Mouse (Mus musculus) kidney, embryonic 14.5 days (tissue): Measurements from ENCODE around the gene Tle3. TPM values are rescaled to one million over a fixed set of nuclear protein-coding genes. Genes with fewer than 3 reads are reported as not detected.

ENCODE experiments used
- ATAC-seq: fragments of 200-750 bp; cut with Nextera tagmentation; 2 replicates; pipeline ENCODE4 v1.8.0; 2017; ENCODE audit warnings: moderate number of reproducible peaks, mild to moderate bottlenecking, moderate TSS enrichment, moderate library complexity; ENCODE audit not compliant: low FRiP score, low TSS enrichment
- H3K27ac ChIP-seq: fragments of 300-500 bp; sonication (generic); 2 replicates; pipeline ENCODE4 v1.5.1; 2014; ENCODE audit warnings: low read depth, mild to moderate bottlenecking, low read length, moderate library complexity, mixed read lengths
- H3K27me3 ChIP-seq: fragments of 300-500 bp; sonication (generic); 2 replicates; pipeline ENCODE4 v1.6.1; 2014; ENCODE audit warnings: mild to moderate bottlenecking, low read length; ENCODE audit not compliant: control insufficient read depth, insufficient read depth
- H3K36me3 ChIP-seq: fragments of 300-500 bp; sonication (generic); 2 replicates; pipeline ENCODE4 v1.6.1; 2014; ENCODE audit warnings: low read length, mixed read lengths; ENCODE audit not compliant: control insufficient read depth, insufficient read depth
- H3K4me1 ChIP-seq: fragments of 300-500 bp; sonication (generic); 2 replicates; pipeline ENCODE4 v1.6.1; 2014; ENCODE audit warnings: low read length, mixed read lengths; ENCODE audit not compliant: control insufficient read depth, insufficient read depth
- H3K4me2 ChIP-seq: fragments of 300-500 bp; sonication (generic); replicated peaks from 2 replicates; pipeline ENCODE4 v1.6.1; 2014; ENCODE audit warnings: low read depth, mild to moderate bottlenecking, low read length
- H3K4me3 ChIP-seq: fragments of 300-500 bp; sonication (generic); 2 replicates; pipeline ENCODE4 v1.5.1; 2014; ENCODE audit warnings: mild to moderate bottlenecking, low read length
- H3K9ac ChIP-seq: fragments of 300-500 bp; sonication (generic); 2 replicates; pipeline ENCODE4 v1.6.1; 2014; ENCODE audit warnings: low read depth, mild to moderate bottlenecking, low read length, moderate library complexity
- H3K9me3 ChIP-seq: fragments of 300-500 bp; sonication (generic); 2 replicates; pipeline ENCODE4 v1.6.1; 2016; ENCODE audit warnings: low read length; ENCODE audit not compliant: control insufficient read depth
- WGBS: fragments of 180-500 bp; shearing (Covaris S2); extraction: QIAGEN DNeasy Blood & Tissue Kit; methylation state at CpG from one replicate; pipeline ENCODE4 v1.1.7; 2014; 5-methylcytosine and 5-hydroxymethylcytosine counted together
- polyA plus RNA-seq: library from polyadenylated mRNA; unstranded; fragments of >200 nt; fragmentation: Nextera tagmentation; extraction: Ambion mirVana; gene quantifications from 2 replicates; pipeline ENCODE4 v1.2.1, GENCODE M21; 2014

Tle3 gene
- polyA plus RNA-seq, 1 experiment from 2014 or later = 33.7 TPM

- H3K27ac ChIP-seq = no peak overlapping the region
- H3K4me1 ChIP-seq = no peaks in the 10 kb centered on the region
- no peak overlapping the region for H3K4me3 ChIP-seq
- H3K9me3 ChIP-seq = no peaks in the 10 kb centered on the region
- no peaks in the 10 kb centered on the region for H3K27me3 ChIP-seq
- H3K9ac ChIP-seq = no peak overlapping the region
- no peak overlapping the region for H3K4me2 ChIP-seq
- no peaks in the 10 kb centered on the region for H3K36me3 ChIP-seq
- no peak for ATAC-seq
- whole genome bisulfite sequencing = 29% methylated on average over 1 of the region's 1 CpGs
These were observed 79.9 kb downstream of the Tle3 start for GRCm38 (mm10) chr9:61452081-61452480.

GRCm38 (mm10) chr9:61455861-61456261, 83.7 kb downstream of the Tle3 start:
- Histone ChIP-seq H3K4me2 (no peak overlapping the region), H3K9ac (no peak overlapping the region), H3K27ac (no peak overlapping the region), H3K27me3 (0 out of 2 replicates have a peak, but pooled peaks cover 6% of the 10 kb centered on the region), H3K4me1 (no peaks in the 10 kb centered on the region; the same call in 1 of the 2 replicates), H3K4me3 (no peak overlapping the region), H3K36me3 (no peaks in the 10 kb centered on the region), H3K9me3 (no peaks in the 10 kb centered on the region)
- ATAC-seq = no peak
- 60% methylated on average over 6 of the region's 6 CpGs for WGBS

GRCm38 (mm10) chr9:61456441-61457161, 84.4 kb downstream of the Tle3 start:
- Histone ChIP-seq H3K9ac (no peak overlapping the region), H3K4me1 (no peaks in the 10 kb centered on the region; the same call in 1 of the 2 replicates), H3K27me3 (0 out of 2 replicates have a peak, but pooled peaks cover 6% of the 10 kb centered on the region), H3K27ac (no peak overlapping the region), H3K4me2 (no peak overlapping the region), H3K36me3 (no peaks in the 10 kb centered on the region), H3K9me3 (no peaks in the 10 kb centered on the region), H3K4me3 (no peak overlapping the region)
- ATAC-seq = no peak
- 66% methylated on average over 5 of the region's 5 CpGs for WGBS

GRCm38 (mm10) chr9:61457162-61457523, 85.0 kb downstream of the Tle3 start:
- no peaks in the 10 kb centered on the region for H3K36me3 ChIP-seq
- 16% methylated on average over 10 of the region's 10 CpGs for WGBS
- H3K9me3 ChIP-seq = no peaks in the 10 kb centered on the region
- no peak overlapping the region for H3K4me2 ChIP-seq
- no peaks in the 10 kb centered on the region; the same call in 1 of the 2 replicates for H3K4me1 ChIP-seq
- no peak overlapping the region for H3K4me3 ChIP-seq
- no peak for ATAC-seq
- no peak overlapping the region for H3K27ac ChIP-seq
- no peak overlapping the region for H3K9ac ChIP-seq
- 0 out of 2 replicates have a peak, but pooled peaks cover 6% of the 10 kb centered on the region for H3K27me3 ChIP-seq

GRCm38 (mm10) chr9:61461859-61462258, 89.7 kb downstream of the Tle3 start:
- no peak overlapping the region for H3K27ac ChIP-seq
- ATAC-seq = no peak
- 0 out of 2 replicates have a peak, but pooled peaks cover 2% of the 10 kb centered on the region for H3K9me3 ChIP-seq
- no peak overlapping the region for H3K4me3 ChIP-seq
- H3K4me2 ChIP-seq = no peak overlapping the region
- H3K9ac ChIP-seq = no peak overlapping the region
- no peaks in the 10 kb centered on the region; the same call in 1 of the 2 replicates for H3K4me1 ChIP-seq
- WGBS = 52% methylated on average over 4 of the region's 4 CpGs
- H3K27me3 ChIP-seq = 0 out of 2 replicates have a peak, but pooled peaks cover 6% of the 10 kb centered on the region
- no peaks in the 10 kb centered on the region for H3K36me3 ChIP-seq

GRCm38 (mm10) chr9:61467436-61467835, 95.3 kb downstream of the Tle3 start:
- Histone ChIP-seq H3K9ac (no peak overlapping the region), H3K27ac (no peak overlapping the region), H3K27me3 (no peaks in the 10 kb centered on the region), H3K4me1 (0 out of 2 replicates have a peak, but pooled peaks cover 10% of the 10 kb centered on the region), H3K4me3 (no peak overlapping the region), H3K36me3 (no peaks in the 10 kb centered on the region), H3K9me3 (0 out of 2 replicates have a peak, but pooled peaks cover 2% of the 10 kb centered on the region), H3K4me2 (no peak overlapping the region)
- no peak for ATAC-seq
- 79% methylated on average over 3 of the region's 3 CpGs for WGBS
